Mouse (Mus musculus) common myeloid progenitor, adult 5-6 weeks (primary cell): Measurements from ENCODE around the gene Whrn. TPM values are rescaled to one million over a fixed set of nuclear protein-coding genes. Genes with fewer than 3 reads are reported as not detected.

ENCODE experiments used
- ATAC-seq: replicated peaks from 2 replicates; pipeline ENCODE4 v1.8.0; 2016; ENCODE audit warnings: low read depth, mild to moderate bottlenecking, moderate TSS enrichment, inconsistent platforms; ENCODE audit not compliant: poor library complexity, severe bottlenecking
- total RNA-seq: library from RNA; stranded (forward); fragments of 200-1000, 187-1606 nt; gene quantifications from 2 replicates; pipeline ENCODE4 v1.2.3, GENCODE M21; 2017

The Whrn gene
- total RNA-seq, 1 experiment from 2014 or later: 4.7 TPM

GRCm38 (mm10) chr4:63494967-63495914 lies 550 bp downstream of the Whrn start:
- peak; percentile 20; the same call in 1 of the 2 replicates for ATAC-seq

GRCm38 (mm10) chr4:63494401-63494966 lies 1.3 kb downstream of the Whrn start:
- ATAC-seq: peak; percentile 19; the same call in 1 of the 2 replicates

GRCm38 (mm10) chr4:63493351-63494121 lies 2.3 kb downstream of the Whrn start:
- no peak for ATAC-seq

GRCm38 (mm10) chr4:63491521-63491920 lies 4.3 kb downstream of the Whrn start:
- no peak for ATAC-seq

- no peak for ATAC-seq
Measured at GRCm38 (mm10) chr4:63490146-63490545, 5.6 kb downstream of the Whrn start.

- no peak for ATAC-seq
Measured at GRCm38 (mm10) chr4:63489676-63490075, 6.1 kb downstream of the Whrn start.

- ATAC-seq: no peak
Measured at GRCm38 (mm10) chr4:63487916-63488315, 7.9 kb downstream of the Whrn start.

- ATAC-seq: no peak
Measured at GRCm38 (mm10) chr4:63487256-63487655, 8.5 kb downstream of the Whrn start.

GRCm38 (mm10) chr4:63486523-63486922 lies 9.3 kb downstream of the Whrn start:
- no peak for ATAC-seq

- ATAC-seq: no peak
Measured at GRCm38 (mm10) chr4:63483741-63484140, 12.1 kb downstream of the Whrn start.

GRCm38 (mm10) chr4:63480845-63481167 lies 15.0 kb downstream of the Whrn start:
- no peak for ATAC-seq

- peak; percentile 76 for ATAC-seq
Measured at GRCm38 (mm10) chr4:63480098-63480844, 15.5 kb downstream of the Whrn start.

GRCm38 (mm10) chr4:63478036-63478435 lies 17.8 kb downstream of the Whrn start:
- no peak for ATAC-seq

- ATAC-seq: no peak
Measured at GRCm38 (mm10) chr4:63476891-63477290, 18.9 kb downstream of the Whrn start.

GRCm38 (mm10) chr4:63475208-63475607 lies 20.6 kb downstream of the Whrn start:
- no peak for ATAC-seq

- ATAC-seq: peak; percentile 61
Measured at GRCm38 (mm10) chr4:63474439-63474838, 21.4 kb downstream of the Whrn start.

- ATAC-seq: no peak
Measured at GRCm38 (mm10) chr4:63467338-63467737, 28.5 kb downstream of the Whrn start.

- ATAC-seq: no peak
Measured at GRCm38 (mm10) chr4:63466192-63466591, 29.6 kb downstream of the Whrn start.

GRCm38 (mm10) chr4:63460876-63461525 lies 34.8 kb downstream of the Whrn start:
- no peak for ATAC-seq
